Mouse (Mus musculus): ENCODE measurements at regions not wholly inside any gene's neighbourhood (a gene's known extent, or its start where the extent isn't known, plus 50 kb on each side); places are given as distances from the start of the nearest gene placed in this dataset.

GRCm38 (mm10) chr2:131740456-131740855 lies 119.1 kb downstream of the Erv3 start:
- peak; percentile 35 to 68 for DNase-seq (ENCODE audit: low spot score in 2 of 2)

DNA sequence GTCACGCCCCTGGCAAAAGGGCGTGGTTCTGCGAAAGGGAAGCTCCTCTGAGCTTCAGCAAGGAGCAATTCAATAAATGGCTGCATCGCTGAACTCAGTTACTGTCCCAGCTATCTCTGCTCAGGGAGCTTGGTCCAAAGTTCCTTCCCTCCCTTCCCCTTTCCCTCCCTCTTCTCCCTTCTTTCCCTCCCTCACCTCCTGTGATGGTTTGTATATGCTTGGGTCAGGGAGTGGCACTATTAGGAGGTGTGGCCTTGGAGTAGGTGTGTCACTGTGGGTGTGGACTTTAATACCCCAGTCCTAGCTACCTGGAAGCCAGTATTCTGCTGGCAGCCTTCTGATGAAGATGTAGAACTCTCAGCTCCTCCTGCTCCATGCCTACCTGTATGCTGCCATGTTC lies 120.5 kb downstream of the Erv3 start:
- DNase-seq (ENCODE audit: low spot score in 2 of 2), result no peak

GRCm38 (mm10) chr2:131734740-131735378 lies 124.7 kb downstream of the Erv3 start:
- DNase-seq (ENCODE audit: low spot score in 2 of 2), result no peak

DNA sequence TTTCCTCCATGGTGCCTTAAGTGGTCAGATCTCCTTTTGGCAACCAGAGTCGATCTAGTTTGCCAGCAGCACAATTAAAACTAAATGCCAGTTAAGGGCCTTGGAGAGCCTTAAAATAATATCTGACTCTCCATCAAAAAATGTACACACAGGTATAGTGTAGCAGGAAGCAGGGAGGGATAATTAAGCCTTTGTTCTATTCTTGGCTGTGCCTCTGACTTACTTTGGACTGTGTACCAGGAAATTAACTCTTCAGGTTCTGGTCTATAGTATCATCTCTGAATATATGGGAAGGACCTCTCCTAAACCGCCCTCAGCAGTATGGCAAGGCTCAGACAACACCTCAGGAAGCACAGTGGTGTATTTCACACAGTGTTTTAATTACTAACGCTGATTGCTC lies 133.0 kb downstream of the Erv3 start:
- no peak for DNase-seq (ENCODE audit: low spot score in 2 of 2)

DNA sequence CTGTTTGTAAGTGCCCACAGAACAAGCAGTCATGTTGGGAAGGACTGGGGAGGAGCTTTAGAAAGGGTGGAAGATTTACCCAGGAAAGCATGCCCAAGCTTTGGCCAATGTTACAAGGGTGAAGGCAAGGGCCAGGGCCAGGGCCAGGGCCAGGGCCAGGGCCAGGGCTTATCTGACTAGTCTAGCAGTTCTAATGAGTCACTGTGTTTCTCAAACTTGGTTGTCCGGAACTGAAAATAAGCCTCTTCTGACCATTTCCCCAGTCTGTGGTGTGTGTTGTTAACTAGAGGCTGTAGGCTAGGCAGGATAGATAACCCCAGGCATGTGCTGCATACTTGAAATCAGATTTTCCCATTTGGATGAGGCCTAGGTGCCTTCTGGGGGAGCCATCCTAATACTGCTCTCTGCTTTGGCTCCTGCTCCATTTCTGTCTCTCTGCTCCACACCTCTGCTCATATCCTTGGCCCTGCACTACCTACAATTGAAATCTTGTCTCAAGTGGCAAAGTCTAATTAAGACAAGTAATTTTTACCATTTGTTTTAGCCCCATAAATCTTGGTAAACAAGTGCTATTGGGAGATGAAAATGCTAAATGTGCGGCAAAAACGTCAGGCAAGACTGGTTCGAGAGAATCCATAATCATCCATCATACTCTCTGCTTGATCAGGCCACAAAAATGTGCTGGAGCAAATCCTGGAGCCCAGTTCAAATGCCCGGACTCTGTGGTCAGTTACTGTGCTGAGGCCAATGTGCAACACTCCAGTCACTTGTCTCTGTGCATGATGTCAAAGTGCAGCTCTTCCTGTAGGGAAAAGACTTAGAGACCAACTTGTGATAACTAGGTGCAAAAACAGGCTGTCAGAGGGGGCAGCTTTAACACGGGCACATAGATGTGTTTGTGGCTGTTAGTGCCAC lies 137.7 kb downstream of the Erv3 start:
- DNase-seq (ENCODE audit: low spot score in 2 of 2), result no peak

- DNase-seq (ENCODE audit: low spot score in 2 of 2), result no peak
Measured at GRCm38 (mm10) chr2:131717561-131717960, 142.0 kb downstream of the Erv3 start.

DNA sequence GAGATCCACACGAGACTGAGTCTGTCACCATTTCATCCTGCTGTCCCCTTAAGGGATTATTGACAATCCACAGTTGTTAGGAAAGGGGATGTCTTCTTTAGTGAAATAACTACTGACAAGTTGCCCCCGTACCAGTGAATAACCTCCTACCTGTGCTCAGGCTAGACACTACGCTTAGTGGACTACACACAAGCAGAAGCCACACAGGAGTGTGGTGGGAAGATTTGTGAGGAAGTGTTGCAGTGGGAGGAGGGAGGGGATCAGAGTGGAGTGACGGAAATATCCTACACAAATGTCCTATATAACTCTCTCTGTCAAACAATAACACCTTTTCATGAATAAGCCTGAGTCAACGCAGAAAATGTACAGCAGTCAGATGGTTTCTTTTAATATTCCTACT lies 142.7 kb downstream of the Erv3 start:
- DNase-seq (ENCODE audit: low spot score in 2 of 2), result no peak

- no peak for DNase-seq (ENCODE audit: low spot score in 2 of 2)
Measured at GRCm38 (mm10) chr2:131715381-131715780, 144.2 kb downstream of the Erv3 start.

DNA sequence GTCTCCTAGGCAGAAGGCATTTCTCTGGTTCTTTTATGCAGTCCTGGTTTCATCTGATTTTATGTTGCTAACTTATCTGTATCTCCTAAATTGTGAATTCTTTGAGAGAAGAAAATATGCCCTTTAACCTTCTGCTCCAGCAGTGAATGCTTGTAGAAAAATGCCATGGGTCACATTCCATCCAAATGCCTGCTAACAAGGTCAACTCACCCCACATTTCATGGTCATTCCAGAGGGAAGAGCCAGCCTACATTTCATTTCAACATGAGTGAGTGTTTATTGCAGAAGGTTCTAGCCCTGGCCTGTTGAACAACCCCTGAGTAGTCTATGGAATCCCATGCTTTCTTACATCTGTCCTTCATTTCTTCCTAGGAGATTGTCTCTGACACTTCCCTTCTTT lies 147.7 kb downstream of the Erv3 start:
- DNase-seq (ENCODE audit: low spot score in 2 of 2), result no peak

- DNase-seq (ENCODE audit: low spot score in 2 of 2), result peak in 1 of 2 experiments; percentile 48
Measured at GRCm38 (mm10) chr2:131706565-131706964, 144.5 kb upstream of the Adra1d start.

DNA sequence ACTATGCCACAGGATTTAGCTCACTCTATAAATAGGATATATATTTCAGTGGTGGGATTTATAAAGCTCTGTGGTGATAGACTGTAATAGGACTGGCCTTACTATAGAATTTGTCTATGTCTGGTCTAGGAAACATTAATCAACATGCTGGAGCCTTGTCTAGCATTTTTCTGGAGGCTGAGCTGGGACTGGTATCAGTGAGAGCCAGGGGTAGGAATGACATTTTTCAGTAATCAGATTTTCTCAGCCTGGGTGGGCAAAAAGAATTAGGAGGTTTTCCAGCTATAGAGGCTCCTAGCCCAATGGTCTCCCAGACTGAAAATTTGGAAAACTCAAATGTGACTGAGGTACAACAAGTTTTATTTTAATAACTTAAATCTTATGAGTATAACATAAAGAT lies 142.3 kb upstream of the Adra1d start:
- DNase-seq (ENCODE audit: low spot score in 2 of 2), result no peak

- no peak for DNase-seq (ENCODE audit: low spot score in 2 of 2)
Measured at GRCm38 (mm10) chr2:131702146-131702545, 140.1 kb upstream of the Adra1d start.

DNA sequence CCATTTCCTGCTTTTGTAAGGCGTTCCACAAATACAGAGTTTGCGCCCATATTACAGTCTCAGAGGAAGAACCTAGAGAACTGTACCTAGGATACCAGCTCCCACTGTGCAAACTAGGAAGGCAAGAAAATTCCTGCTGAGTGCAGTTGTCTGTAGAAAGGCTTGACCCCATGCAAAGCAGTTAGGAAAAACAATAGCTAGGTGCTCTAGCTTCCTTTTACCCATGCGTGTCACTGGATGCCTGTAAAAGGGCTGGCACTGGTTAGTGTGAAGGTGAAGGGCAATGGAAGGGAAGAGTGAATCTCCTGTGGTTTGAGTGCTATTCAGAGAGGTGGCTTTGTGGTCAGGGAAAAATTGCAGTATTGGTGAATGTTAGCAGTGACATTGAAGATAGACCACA lies 137.7 kb upstream of the Adra1d start:
- no peak for DNase-seq (ENCODE audit: low spot score in 2 of 2)

DNA sequence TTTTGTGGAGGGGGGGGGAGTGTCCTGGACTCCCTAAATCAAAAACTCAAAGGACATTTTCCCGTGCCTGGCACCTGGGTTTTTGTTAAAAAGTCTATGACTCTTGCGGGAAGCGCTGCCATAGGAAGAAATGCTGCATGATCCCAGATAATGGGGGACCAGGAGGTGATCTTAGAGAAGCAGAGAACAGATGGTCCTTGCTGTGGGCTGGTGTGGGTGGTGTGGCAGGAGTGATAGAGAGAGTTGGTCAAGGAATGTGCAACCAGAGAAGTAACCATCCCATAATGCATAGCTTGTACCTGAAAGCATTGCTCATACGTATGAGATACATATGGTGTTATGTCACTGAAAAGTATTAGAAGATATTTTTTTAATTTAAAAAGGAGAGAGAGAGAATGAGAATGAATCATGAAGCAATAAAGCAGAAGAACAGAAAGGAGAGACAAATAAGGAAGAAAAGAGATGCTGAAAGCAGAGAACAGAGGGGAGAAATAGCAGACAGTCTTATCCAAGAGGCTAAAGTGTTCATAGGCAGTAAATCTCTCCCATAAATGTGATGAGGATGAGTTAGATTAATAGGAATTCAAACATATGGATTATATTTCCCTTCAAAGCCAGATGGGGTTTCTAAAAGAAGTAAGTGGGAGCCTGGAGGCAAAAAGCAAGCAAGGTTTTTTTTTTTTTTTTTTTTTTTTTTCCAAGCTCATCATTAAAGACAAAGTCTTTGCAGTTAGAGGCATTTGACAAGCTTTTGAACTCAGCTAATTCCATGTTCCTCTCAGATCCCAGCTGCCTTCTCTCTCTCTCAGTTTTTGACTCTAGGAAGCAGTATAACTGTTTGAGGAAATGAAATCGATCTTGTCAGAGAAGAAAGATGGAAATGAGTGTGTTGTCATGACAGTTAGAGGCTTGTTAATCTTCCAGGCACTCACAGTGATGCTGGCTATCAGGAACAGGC lies 136.2 kb upstream of the Adra1d start:
- no peak for DNase-seq (ENCODE audit: low spot score in 2 of 2)

- no peak for DNase-seq (ENCODE audit: low spot score in 2 of 2)
Measured at GRCm38 (mm10) chr2:131696307-131696706, 134.2 kb upstream of the Adra1d start.

GRCm38 (mm10) chr2:131689996-131690395 lies 127.9 kb upstream of the Adra1d start:
- no peak for DNase-seq (ENCODE audit: low spot score in 2 of 2)

- DNase-seq (ENCODE audit: low spot score in 2 of 2), result no peak
Measured at GRCm38 (mm10) chr2:131688282-131688681, 126.2 kb upstream of the Adra1d start.

- DNase-seq (ENCODE audit: low spot score in 2 of 2), result no peak
Measured at GRCm38 (mm10) chr2:131687449-131687848, 125.4 kb upstream of the Adra1d start.

DNA sequence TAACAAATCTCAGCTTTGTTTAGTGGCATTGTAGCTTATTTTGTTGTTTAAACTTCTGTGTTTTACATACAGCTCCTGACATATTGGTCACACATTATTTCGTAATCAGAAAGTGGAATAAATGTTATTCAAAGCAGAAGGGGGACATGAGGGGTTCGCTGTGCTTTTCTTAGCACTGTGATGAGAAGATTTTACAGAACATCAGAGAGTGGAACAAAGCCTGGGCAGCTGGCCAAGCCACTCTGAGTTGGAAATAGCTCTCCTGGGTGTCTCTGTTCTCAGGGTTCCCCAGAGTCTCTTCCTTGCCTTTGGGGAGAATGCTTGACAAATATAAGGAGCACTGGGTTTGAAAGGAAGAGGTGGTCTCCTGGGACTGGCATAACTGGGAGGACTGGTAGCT lies 124.7 kb upstream of the Adra1d start:
- DNase-seq (ENCODE audit: low spot score in 2 of 2), result peak; percentile 53 to 76

GRCm38 (mm10) chr2:131685326-131685725 lies 123.2 kb upstream of the Adra1d start:
- DNase-seq (ENCODE audit: low spot score in 2 of 2), result peak; percentile 30 to 78

- no peak for DNase-seq (ENCODE audit: low spot score in 2 of 2)
Measured at GRCm38 (mm10) chr2:131683734-131684133, 121.7 kb upstream of the Adra1d start.

All from layer of hippocampus, postnatal 14 days (tissue).